Mouse (Mus musculus): ENCODE measurements around the gene Rab1b.
A peak's percentile ranks its signal among the peaks of the same experiment; 100 is the strongest.
"Not testable (repeated sequence)": the region's sequence is repeated elsewhere in the genome, so short reads cannot be mapped to it uniquely, and the experiment has no call there.

Rab1b gene

DNA sequence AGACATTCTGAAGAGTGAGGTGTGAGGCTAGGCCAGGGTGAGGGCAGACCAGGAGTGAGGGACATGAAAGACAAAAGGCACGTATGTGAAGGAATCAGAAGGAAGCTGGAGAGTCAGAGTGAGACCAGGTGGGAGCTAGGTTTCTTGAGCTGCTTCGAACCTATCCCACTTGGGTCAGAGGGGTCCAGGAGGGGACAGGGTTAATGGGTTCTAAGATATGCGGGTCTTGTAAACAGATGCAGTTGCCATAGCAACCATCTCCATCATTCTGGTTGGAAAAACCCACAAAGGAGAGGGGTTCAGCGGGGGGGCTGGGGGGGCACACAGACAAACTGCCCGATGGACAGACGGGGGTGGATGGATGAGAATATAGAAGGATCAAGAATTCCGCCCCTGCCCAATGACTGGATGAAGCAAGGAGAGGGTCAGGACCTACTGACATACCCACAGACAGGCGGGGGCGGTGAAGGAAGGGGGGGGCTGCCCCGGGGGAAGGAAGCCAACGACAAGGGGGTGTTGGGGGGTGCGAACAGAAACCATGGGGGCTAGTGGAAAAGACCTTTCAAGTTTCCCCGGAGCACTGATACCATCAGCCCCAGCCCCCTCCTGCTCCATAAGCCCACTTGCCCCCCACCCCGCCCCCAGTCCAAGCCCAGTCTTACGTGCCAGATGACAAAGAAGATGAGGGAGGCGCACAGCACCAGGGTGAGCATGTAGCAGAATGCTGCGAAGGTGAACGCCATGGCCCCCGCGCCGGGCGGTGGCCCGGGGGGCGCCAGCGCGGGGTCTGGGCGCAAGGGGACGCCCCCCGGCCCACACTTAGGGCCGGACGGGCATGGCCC lies 9.1 kb downstream of the Rab1b start:
- peak; percentile 40 for DNase-seq (ENCODE audit: low read depth)

DNA sequence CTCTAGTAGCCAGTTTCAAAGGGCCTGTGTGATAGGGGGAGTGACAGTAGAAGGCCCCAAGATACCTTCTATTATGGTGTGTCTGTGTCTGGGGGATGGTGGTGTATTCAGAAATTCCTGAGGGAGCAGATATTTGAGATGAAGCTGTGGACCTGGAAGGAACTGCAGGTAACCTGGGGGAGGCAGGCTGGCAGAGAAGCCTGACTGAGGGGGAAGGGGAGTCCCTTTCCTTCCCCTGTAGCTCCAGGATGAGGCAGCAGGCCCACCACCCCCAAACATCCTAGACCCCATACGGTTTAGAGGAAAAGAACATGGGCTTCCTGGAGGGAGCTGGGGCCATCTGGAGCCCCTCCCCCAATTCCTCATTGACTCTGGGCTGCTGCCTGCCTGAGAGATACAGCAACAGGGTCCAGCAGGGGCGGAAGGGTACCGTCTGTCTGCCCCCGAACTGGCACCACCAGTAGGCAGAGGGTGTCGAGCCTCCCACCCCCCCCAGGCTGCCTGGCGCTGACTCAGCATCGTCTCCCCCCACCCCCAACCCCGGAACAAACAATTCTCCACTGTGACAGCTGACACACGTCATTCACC lies 10.9 kb downstream of the Rab1b start:
- peak; percentile 64 for DNase-seq (ENCODE audit: low read depth)

DNA sequence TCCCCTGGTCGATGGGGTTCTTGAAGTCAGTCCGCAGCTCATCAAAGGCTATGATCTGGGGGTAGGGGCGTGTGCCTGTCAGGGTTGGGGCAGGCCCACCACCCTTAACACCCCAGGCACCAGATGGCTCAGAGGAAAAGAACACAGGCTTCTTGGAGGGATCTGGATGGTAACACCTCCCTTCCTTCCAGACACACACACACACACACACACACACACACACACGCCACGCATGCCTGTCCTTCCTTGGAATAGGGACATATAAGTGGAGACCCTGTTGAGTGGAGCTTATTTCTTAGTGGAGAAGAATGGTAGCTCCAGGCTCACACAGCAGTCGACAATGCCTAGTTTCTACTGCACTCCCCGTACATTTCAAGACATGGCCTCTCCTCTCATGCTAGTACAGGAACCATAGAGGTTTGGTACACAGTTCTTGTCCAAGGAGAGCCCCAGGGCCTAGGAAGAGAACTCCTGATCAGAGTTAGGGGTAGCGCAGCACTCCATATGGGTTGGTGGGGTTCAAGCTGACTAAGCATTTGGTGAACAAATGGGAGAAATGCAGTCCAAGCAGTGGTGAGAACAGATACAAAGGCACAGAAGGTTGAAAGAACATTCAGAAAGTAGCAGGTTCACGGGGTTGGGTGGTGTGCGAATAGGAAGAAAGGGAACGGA lies 12.0 kb downstream of the Rab1b start:
- DNase-seq (ENCODE audit: low read depth), result peak; percentile 29

DNA sequence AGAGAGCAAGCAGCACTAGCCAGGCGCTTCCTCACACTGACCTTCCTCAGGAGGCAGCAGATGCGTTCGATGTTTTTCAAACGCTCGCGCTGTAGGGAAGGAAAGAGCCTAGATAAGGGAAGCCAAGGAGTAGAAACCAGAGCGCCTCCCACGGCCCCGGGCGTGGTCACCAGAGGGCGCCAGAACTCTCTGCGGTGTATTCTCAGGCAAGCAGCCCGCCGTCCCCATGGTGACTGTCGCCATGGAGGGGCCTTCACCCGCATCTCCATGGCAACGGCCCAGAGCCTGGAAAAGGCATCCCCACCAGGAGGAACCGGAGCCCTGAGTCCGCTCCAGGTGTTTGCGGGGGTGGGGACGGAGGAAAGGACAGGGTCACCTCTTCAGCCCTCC lies 12.6 kb downstream of the Rab1b start:
- DNase-seq (ENCODE audit: low read depth), result peak; percentile 91

DNA sequence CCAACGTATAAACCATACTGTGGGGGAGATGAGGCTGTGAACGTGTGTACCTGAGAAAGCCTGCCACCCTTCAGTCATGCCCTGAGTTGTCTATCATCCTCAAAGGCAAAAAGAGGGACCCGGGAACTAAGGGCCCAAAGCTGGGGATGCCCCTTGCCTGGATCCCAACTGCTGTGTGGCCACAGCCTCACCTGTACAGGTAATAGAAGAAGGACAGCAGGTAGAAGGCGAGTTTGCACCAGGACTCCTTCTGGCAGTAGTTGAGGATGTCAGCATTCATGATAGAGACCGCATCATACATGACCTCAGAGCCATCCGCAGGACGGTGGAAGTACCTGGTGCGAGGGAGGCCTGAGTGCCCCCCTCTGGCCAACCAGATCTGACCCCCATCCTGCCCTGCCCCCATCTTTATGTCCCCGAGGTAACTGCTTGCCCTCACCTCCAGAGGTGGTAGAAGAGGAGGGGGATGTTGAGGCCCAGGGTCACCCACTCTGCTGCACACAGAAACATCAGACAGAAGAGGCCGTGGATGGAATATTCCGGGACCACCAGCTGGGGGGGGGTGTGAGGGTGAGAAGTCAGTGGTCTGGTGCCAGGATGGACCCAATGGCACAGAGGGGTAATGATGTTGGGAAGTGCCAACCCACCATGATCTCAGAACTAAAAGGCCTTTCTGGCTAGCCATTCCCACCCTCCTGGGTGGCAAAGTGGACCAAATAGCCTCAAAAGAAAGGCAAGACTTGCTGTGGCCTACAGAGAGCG lies 13.2 kb downstream of the Rab1b start:
- DNase-seq (ENCODE audit: low read depth), result no peak

DNA sequence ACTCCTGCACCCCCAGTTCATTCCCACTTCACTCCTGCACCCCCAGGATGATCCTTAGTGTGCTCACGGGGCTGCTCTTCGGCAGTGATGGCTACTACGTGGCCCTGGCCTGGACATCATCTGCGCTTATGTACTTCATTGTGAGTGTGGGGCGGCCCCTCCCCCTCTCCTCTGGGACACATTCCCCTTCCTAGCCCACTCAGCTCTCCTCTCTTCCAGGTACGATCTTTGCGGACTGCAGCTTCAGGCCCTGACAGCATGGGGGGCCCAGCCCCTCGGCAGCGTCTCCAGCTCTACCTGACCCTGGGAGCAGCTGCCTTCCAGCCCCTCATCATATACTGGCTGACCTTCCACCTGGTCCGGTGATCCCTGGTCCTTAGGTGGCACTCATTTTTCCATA lies 14.8 kb downstream of the Rab1b start:
- DNase-seq (ENCODE audit: low read depth), result no peak

DNA sequence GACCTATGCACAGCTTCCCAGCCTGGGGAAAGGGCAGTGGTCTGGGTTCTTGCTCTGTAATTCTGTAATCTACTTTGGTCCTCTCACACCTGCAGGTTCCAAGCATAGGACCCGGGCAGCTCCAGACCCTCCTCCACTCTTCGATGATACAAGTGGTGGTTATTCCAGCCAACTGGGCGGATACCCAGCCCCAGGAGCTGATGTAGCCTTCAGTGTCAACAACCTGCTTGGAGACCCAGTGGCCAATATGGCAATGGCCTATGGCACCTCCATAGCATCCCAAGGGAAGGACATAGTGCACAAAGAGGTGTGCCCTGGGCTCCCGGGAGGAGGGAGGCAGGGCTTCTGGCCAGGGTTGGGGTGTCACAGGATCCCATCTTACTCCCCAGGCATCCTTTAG lies 17.5 kb downstream of the Rab1b start:
- DNase-seq (ENCODE audit: low read depth), result no peak

DNA sequence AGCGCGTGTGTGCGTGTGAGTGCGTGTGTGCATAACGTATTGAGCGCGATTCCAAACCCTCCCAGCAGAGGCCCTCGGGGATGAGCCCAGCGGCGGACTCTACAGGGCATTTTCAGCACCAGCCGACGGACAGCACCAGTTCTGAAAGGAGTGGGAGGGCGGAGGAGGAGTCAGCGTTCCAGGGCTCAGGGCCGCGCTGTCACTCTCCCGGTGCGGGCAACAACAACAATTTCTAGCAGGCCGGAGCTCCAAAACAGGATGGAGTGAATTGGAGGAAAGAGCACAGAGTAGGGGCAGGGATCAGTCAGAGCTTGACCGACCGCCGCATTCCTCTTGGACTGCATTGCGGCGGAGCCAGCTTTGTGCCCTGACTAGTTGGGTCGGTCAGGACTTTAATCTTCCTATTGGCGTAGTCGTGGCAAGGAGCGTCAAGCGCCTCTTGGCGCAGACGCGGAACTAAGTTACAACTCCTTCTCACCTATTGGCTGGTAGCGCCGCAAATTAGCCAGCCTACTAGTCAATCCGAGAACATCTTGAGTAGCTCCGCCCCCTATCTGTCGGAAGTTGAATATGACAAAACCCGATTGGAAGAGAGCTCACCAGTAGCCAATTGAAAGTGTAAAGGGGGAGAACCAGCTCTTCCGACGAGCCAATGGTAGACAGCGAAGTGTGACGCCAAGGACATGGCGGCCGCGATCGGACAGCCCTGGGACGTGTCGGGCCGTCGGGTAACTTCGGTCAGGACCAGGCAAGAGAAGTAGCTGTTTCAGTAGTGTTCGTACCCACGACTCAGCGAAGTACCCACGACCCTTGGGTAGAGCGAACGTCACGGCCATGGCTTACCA lies 18.8 kb downstream of the Rab1b start, which contains the start of gene Yif1a:
TSS of gene Yif1a (plus strand) at position 655 of the 845 bp plus-strand sequence.
- DNase-seq (ENCODE audit: low read depth), result peak; percentile 99

DNA sequence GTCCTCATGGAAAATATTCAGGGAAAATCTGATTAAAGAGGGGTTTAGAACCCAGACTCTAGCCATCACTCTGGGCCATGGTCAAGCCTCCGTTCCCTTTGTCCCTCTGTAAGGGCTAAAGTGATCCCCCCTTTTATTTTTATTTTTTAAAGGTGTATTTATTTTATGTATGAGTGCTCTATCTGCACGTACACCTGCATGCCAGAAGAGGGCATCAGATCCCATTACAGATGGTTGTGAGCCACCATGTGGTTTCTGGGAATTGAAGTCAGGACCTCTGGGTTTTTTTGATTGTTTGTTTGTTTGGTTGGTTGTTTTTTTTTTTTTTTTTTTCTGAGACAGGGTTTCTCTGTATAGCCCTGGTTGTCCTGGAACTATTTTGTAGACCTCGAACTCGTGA lies 20.3 kb downstream of the Rab1b start:
- DNase-seq (ENCODE audit: low read depth), result not testable (repeated sequence)

DNA sequence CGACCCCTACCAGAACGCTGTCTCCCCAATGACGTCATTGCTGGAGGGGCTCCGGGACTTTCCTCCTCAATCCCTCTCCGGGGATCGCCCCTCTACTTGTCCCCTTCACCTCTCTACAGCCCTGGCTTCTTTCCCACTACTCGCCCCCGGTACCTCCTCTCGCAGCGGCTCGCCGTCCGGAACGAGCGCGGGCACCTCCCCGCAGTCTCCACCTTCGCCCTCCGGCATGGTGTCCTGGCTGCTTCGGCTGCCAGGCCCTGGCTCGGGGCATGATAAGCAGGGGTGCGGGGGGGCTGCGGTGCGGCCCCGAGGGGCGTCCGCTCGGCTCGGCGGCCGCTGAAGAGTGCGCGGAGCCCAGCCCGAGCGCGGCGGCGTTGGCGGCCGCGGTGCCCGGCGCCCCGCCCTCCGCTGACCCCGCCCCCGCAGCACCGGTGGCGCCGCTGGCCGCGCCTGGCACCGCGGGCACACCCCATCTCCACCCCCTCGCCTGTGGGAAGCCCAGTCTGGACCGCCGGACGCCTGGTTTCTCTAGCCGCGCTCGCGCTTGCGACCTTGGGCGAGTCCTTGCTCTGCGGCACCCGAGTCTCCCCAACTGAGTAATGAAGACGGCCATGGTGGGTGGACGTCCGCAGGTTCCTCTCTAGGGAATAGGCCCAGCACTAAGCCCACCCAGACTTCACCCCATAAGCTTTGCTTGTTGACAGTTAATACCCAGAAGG lies 21.6 kb downstream of the Rab1b start, which contains the start of gene Tmem151a:
TSS of gene Tmem151a (minus strand) at position 387 of the 719 bp plus-strand sequence.
- DNase-seq (ENCODE audit: low read depth), result peak; percentile 47

DNA sequence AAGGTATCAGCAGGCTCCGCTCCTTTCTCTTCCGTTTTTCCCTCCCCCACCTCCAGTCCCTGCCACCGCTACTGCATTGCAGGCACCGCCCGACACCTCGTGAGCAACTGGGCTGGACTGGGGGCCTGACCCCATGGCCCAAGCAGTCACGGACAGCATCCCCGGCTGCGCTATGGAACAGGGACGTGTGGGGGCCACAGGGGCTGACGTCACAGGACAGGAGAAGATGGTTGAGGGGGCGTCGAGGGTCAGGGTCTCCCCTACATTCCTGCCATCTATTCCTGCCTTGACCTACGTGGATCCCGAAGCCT lies 22.1 kb downstream of the Rab1b start:
- no peak for DNase-seq (ENCODE audit: low read depth)

DNA sequence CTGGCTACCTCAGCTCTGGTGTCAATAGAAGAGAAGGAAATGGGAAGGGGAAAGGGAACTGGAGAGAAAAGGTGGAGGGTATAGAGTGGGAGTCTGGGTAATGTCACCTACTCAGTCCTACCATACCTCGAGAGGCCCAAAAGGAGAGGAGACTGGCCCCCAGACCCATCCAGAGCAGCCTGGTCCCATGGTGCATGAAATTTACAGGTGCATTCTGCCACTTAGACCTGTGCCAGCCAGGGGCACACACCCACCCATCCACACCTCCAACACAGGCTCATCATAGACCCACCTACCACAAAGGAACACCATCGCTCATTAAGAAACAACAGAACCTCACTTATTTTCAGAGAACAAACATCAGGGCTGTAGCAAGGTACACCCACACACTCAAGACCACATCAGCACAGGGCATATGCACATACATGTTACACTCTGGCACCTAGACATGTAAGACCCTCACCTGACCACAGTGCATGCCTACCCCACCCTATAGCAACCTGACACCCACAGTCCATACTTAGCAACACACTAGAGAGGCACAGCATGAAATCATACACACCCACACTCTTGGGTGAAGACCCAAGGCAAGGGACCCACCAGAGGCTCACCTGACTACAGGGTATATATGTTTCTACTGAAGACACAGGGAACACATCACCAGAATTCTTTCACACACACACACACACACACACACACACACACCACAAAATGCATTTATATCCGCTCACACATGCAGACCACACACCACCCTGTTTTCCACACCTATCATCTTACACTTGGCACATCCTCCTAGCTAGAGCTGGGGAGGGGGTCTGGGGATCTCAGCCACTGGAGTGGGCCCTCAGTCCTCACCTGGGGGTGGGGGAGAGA lies 22.7 kb downstream of the Rab1b start:
- DNase-seq (ENCODE audit: low read depth), result no peak

DNA sequence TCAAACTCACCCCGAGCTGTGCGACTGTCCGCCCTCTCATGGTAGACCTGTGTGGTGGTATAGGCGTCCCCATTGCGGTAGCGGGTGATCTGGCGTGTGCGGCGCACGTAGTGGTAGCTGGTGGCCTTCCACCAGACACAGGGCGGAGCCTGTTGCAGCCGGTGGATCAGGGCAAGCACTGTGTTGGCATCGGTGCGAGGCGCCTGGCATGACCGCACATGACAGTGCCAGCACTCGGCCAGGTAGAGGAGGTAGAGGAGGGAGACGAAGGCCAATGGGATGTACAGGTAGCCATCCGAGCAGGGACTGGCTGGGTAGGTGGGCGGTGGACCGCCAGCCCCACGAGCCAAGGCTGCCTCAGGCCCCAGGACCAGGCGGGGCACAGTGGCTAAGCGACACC lies 24.3 kb downstream of the Rab1b start:
- DNase-seq (ENCODE audit: low read depth), result no peak

DNA sequence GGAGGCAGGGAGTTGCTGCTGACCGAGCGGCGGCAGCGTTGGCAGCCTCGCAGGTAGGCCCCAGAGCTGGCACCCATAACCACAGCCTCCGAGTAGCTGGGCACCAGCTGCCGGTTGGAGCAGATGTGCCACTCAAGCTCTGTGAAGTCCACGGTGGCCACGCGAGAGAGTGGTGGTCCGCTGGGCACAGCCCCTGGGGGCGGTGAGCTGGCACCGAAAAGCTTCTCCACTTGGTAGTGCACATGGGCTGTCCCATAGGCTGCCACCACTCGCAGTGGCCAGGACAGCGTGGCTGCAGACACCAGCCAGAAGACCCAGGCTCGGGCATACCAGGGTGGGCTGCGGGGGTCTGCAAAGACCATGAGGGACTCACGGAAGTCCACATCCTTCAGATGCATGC lies 24.9 kb downstream of the Rab1b start:
- DNase-seq (ENCODE audit: low read depth), result no peak

DNA sequence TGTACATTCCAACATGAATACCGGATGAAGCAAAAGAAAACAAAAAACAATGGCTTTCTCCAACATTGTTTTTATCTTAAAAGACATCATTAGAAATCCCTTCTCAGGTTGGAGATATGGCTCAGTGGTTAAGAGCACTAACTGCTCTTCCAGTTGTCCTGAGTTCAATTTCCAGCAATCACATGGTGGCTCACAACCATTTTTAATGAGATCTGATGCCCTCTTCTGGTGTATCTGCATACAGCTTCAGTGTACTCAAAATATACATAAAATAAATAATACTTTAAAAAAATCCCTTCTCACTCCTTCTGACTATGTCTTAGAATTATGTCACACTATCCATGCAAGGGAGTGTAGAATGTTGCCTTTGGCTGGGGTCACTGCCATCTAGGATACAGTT lies 27.6 kb downstream of the Rab1b start:
- DNase-seq (ENCODE audit: low read depth), result no peak

DNA sequence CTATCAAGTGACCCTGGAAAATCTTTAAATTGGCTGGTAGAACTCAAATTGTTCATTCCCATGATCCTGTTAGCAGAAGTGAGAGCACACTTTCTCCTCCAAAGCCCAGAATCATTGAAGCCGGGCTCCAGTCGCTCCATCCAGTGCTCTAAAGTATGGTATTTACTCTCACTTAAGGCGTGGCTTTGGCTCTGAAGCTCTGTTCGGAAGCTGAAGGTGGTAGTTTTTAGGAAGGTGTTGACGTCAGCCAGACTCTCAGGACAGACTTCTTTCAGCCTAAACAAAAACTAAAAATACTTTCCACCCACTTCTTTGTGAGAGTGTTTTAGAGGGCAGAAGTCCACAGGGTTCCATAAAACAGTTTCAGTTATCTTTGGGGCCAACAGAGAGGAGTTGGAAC lies 33.4 kb downstream of the Rab1b start:
- DNase-seq (ENCODE audit: low read depth), result no peak

DNA sequence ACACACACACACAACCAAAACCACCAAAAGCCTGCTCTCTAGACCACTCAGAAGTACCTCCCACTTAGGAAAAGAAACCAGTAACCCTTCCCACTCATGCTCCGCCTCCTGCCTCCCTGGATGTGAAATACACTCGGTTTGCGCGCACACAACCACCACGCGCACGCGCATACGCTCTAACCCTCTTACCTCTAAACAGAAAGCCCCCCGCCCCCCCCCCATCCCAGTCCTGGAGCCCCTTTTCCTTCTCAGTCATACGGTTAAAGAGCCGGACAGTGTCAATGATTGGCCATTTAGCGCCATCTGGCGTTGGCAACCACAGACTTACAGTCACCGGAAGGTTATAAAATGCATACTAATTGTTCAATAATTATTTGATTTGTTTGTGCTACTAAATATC lies 33.8 kb downstream of the Rab1b start:
- peak; percentile 81 for DNase-seq (ENCODE audit: low read depth)

DNA sequence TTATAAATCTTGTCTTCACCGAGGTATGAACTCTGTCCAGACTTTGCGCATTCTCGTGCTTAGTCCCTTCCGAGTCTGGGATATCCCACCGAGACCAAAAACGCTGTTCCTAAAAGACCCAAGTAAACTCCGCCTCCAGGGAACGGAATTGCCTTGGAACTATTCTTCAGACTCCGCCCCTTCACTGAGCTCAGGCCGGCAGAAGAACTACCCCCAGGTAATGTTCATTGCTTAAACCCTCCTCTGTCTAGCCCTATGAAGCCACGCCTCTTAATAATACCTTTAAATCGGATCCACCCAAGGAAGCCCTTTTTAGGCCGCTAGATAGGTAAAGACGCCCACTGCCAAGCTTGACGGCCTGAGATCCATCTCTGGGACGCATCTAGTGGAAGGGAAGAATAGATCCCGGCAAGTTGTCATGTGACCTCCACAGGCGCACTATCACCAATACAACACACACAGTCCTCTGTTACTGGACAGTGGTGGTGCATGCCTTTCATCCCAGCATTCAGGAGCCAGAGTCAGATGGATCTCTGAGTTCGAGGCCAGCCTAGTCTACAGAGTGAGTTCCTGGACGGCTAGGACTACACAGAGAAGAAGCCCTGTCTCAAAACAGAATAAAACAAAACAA lies 34.4 kb downstream of the Rab1b start:
- no peak for DNase-seq (ENCODE audit: low read depth)

All from induced T-regulatory cell, adult 2 months (primary cell).